Mouse (Mus musculus): ENCODE results near the gene Ccdc71l.

Ccdc71l gene

GRCm38 (mm10) chr12:32378528-32379295 is at the start of gene Ccdc71l:
Gene Ccdc71l (plus strand): TSS chr12:32378704.
- TF ChIP-seq GATA4 (IDR thresholded peaks at IDR 0.05; ENCODE audit: insufficient replicate concordance, low read length): peak; percentile 6; the same call in 1 of the 2 replicates

- TF ChIP-seq GATA4 (IDR thresholded peaks at IDR 0.05; ENCODE audit: insufficient replicate concordance, low read length): no peak
Measured at GRCm38 (mm10) chr12:32339078-32339477, 39.4 kb upstream of the Ccdc71l start.

- TF ChIP-seq GATA4 (IDR thresholded peaks at IDR 0.05; ENCODE audit: insufficient replicate concordance, low read length): no peak
Measured at GRCm38 (mm10) chr12:32343487-32343886, 35.0 kb upstream of the Ccdc71l start.

- TF ChIP-seq GATA4 (IDR thresholded peaks at IDR 0.05; ENCODE audit: insufficient replicate concordance, low read length): no peak
Measured at GRCm38 (mm10) chr12:32346121-32346520, 32.4 kb upstream of the Ccdc71l start.

- TF ChIP-seq GATA4 (IDR thresholded peaks at IDR 0.05; ENCODE audit: insufficient replicate concordance, low read length): no peak
Measured at GRCm38 (mm10) chr12:32348493-32348892, 30.0 kb upstream of the Ccdc71l start.

- TF ChIP-seq GATA4 (IDR thresholded peaks at IDR 0.05; ENCODE audit: insufficient replicate concordance, low read length): no peak
Measured at GRCm38 (mm10) chr12:32351874-32352273, 26.6 kb upstream of the Ccdc71l start.

GRCm38 (mm10) chr12:32379296-32379725 is 807 bp downstream of the Ccdc71l start:
- no peak for TF ChIP-seq GATA4 (IDR thresholded peaks at IDR 0.05; ENCODE audit: insufficient replicate concordance, low read length)

- TF ChIP-seq GATA4 (IDR thresholded peaks at IDR 0.05; ENCODE audit: insufficient replicate concordance, low read length): no peak
Measured at GRCm38 (mm10) chr12:32379731-32380130, 1.2 kb downstream of the Ccdc71l start.

- TF ChIP-seq GATA4 (IDR thresholded peaks at IDR 0.05; ENCODE audit: insufficient replicate concordance, low read length): no peak
Measured at GRCm38 (mm10) chr12:32380457-32380856, 2.0 kb downstream of the Ccdc71l start.

- no peak for TF ChIP-seq GATA4 (IDR thresholded peaks at IDR 0.05; ENCODE audit: insufficient replicate concordance, low read length)
Measured at GRCm38 (mm10) chr12:32381011-32381410, 2.5 kb downstream of the Ccdc71l start.

GRCm38 (mm10) chr12:32419537-32419936 is 41.0 kb downstream of the Ccdc71l start:
- TF ChIP-seq GATA4 (IDR thresholded peaks at IDR 0.05; ENCODE audit: insufficient replicate concordance, low read length): no peak

GRCm38 (mm10) chr12:32427832-32428231 is 49.3 kb downstream of the Ccdc71l start:
- no peak for TF ChIP-seq GATA4 (IDR thresholded peaks at IDR 0.05; ENCODE audit: insufficient replicate concordance, low read length)

- TF ChIP-seq GATA4 (IDR thresholded peaks at IDR 0.05; ENCODE audit: insufficient replicate concordance, low read length): no peak
Measured at GRCm38 (mm10) chr12:32431004-32431403, 52.5 kb downstream of the Ccdc71l start.

All from liver, adult (tissue).